24 mouse cellular contexts compared by ENCODE assay signal in the genomic region with DNA sequence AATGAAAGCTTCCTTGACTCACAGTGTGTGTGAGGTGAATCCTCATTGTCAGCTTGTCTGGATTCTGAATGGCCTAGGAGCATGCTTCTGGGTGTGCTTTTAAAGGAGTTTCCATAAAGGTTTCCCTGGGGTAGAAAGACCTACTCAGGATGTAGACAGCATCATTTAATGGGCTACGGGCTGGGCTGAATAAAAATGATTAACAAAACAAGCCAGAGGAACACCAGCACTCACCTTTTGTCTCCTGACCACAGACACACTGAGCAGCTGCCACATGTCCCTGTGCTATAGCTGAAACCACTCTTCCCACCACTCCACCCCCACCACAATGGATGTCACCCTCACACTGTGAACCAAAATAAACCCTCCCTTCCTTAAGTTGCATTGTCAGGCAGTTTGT.
DNase-seq lines count a peak whose midpoint lies in the region; ATAC-seq and TF ChIP-seq lines count a peak whose summit lies in the region.
"Had no signal": no experiment of that assay in that cellular context is flagged by ENCODE, and none has a peak within 500 bp of the region (broad histone marks: within the 10 kb centered on the region; RNA-seq: fewer than 3 reads in every experiment).

No protein-coding gene starts in this region.

- no peaks in the 10 kb centered on the region for H3K4me1 ChIP-seq in midbrain, embryonic 10.5 days
- no peaks in the 10 kb centered on the region for H3K4me1 ChIP-seq in midbrain, embryonic 14.5 days (ENCODE audit: control insufficient read depth, insufficient read depth, low read length)
- H3K4me1 ChIP-seq: embryonic facial prominence, embryonic 10.5 days; forebrain, embryonic 12.5 days; hindbrain, embryonic 12.5 days; hindbrain, embryonic 15.5 days had no signal

- H3K27ac ChIP-seq in midbrain, embryonic 10.5 days (replicated peaks) = 0 out of 2 replicates have a peak overlapping the region, but pooled peaks have one; percentile 6
- H3K27ac ChIP-seq in midbrain, embryonic 14.5 days (replicated peaks; ENCODE audit: low read depth, low read length) = no peak overlapping the region
- no peak overlapping the region for H3K27ac ChIP-seq in layer of hippocampus, adult 2 months
- H3K27ac ChIP-seq: embryonic facial prominence, embryonic 10.5 days; embryonic facial prominence, embryonic 13.5 days; forebrain, embryonic 12.5 days; forebrain, embryonic 15.5 days; heart, adult 2 months; hindbrain, embryonic 12.5 days; hindbrain, embryonic 15.5 days had no signal

- H3K27me3 ChIP-seq in midbrain, embryonic 10.5 days (ENCODE audit: low read depth, poor library complexity, severe bottlenecking) = no peaks in the 10 kb centered on the region
- no peaks in the 10 kb centered on the region for H3K27me3 ChIP-seq in midbrain, embryonic 14.5 days (ENCODE audit: control insufficient read depth, insufficient read depth, low read length)
- no peaks in the 10 kb centered on the region for H3K27me3 ChIP-seq in myocyte (ENCODE audit: control insufficient read depth, insufficient read depth, insufficient read length)
- H3K27me3 ChIP-seq: embryonic facial prominence, embryonic 13.5 days; forebrain, embryonic 12.5 days; forebrain, embryonic 15.5 days; hindbrain, embryonic 12.5 days; hindbrain, embryonic 15.5 days had no signal

- H3K9ac ChIP-seq in midbrain, embryonic 14.5 days (replicated peaks; ENCODE audit: low read length) = no peak overlapping the region
- H3K9ac ChIP-seq: embryonic facial prominence, embryonic 13.5 days; forebrain, embryonic 12.5 days; forebrain, embryonic 15.5 days; hindbrain, embryonic 12.5 days; hindbrain, embryonic 15.5 days had no signal

- no peak overlapping the region for H3K4me3 ChIP-seq in midbrain, embryonic 10.5 days
- H3K4me3 ChIP-seq in midbrain, embryonic 14.5 days (replicated peaks; ENCODE audit: low read depth, low read length) = no peak overlapping the region
- H3K4me3 ChIP-seq in myocyte = no peak overlapping the region
- H3K4me3 ChIP-seq in layer of hippocampus, adult 2 months = no peak overlapping the region
- H3K4me3 ChIP-seq: embryonic facial prominence, embryonic 10.5 days; embryonic facial prominence, embryonic 13.5 days; erythroblast, embryonic 14.5 days; forebrain, embryonic 12.5 days; forebrain, embryonic 15.5 days; heart, adult 2 months; hindbrain, embryonic 12.5 days; hindbrain, embryonic 15.5 days had no signal

- no peak for TF ChIP-seq CTCF in layer of hippocampus, adult 2 months (conservative IDR thresholded peaks at IDR 0.05)

- WGBS in midbrain, embryonic 10.5 days = 68% methylated on average over 1 of the region's 1 CpGs
- WGBS in midbrain, embryonic 14.5 days = 50% methylated on average over 1 of the region's 1 CpGs

- no peaks in the 10 kb centered on the region for H3K36me3 ChIP-seq in midbrain, embryonic 10.5 days
- no peaks in the 10 kb centered on the region for H3K36me3 ChIP-seq in midbrain, embryonic 14.5 days (ENCODE audit: control insufficient read depth, insufficient read depth, low read length)
- H3K36me3 ChIP-seq in myocyte (ENCODE audit: control insufficient read depth, insufficient read depth) = no peaks in the 10 kb centered on the region
- H3K36me3 ChIP-seq: embryonic facial prominence, embryonic 10.5 days; embryonic facial prominence, embryonic 13.5 days; forebrain, embryonic 12.5 days; forebrain, embryonic 15.5 days; hindbrain, embryonic 12.5 days; hindbrain, embryonic 15.5 days had no signal

- H3ac ChIP-seq in myocyte (ENCODE audit: control insufficient read depth, insufficient read length) = no peak overlapping the region

- no peaks in the 10 kb centered on the region for H3K79me2 ChIP-seq in myocyte (ENCODE audit: control insufficient read depth, insufficient read depth)

- DNase-seq in midbrain, embryonic 10.5 days (ENCODE audit: low spot score) = no peak
- DNase-seq in midbrain, embryonic 14.5 days = no peak
- DNase-seq in R1 (ENCODE audit: low read depth, low spot score) = peak; percentile 92
- no peak for DNase-seq in layer of hippocampus, adult 2 months (ENCODE audit: low spot score in 2 of 2)
- DNase-seq in cerebellum, adult 8-10 months = no peak
- DNase-seq: adrenal gland, postnatal 10 days; adrenal gland, postnatal 36 days; B cell, adult 2 months; cerebellum, adult 18-20 months; cerebellum, adult 9-11 months; cerebellum, postnatal 25 days; embryo, embryonic 11 days; gastrocnemius, postnatal 25 days; heart, adult 2 months had no signal

- H3K9me3 ChIP-seq in midbrain, embryonic 10.5 days (replicated peaks) = no peaks in the 10 kb centered on the region
- no peaks in the 10 kb centered on the region for H3K9me3 ChIP-seq in midbrain, embryonic 14.5 days (ENCODE audit: control insufficient read depth, low read length)
- H3K9me3 ChIP-seq: embryonic facial prominence, embryonic 10.5 days; embryonic facial prominence, embryonic 13.5 days; forebrain, embryonic 12.5 days; forebrain, embryonic 15.5 days; hindbrain, embryonic 12.5 days; hindbrain, embryonic 15.5 days had no signal

- no peak overlapping the region for H3K4me2 ChIP-seq in midbrain, embryonic 14.5 days (ENCODE audit: low read length)
- H3K4me2 ChIP-seq in myocyte (ENCODE audit: low read depth) = peak overlapping the region; percentile 42
- H3K4me2 ChIP-seq: embryonic facial prominence, embryonic 13.5 days; forebrain, embryonic 12.5 days; forebrain, embryonic 15.5 days; heart, embryonic 11.5 days; hindbrain, embryonic 12.5 days; hindbrain, embryonic 15.5 days had no signal

- TF ChIP-seq POLR2A in myocyte (IDR thresholded peaks at IDR 0.05; ENCODE audit: insufficient read length, low read depth) = no peak

- ATAC-seq in midbrain, embryonic 14.5 days (ENCODE audit: low FRiP score, low TSS enrichment) = no peak
- no peak for ATAC-seq in CD4-positive, CD25-positive, alpha-beta regulatory T cell, adult 4 months
- ATAC-seq: forebrain, embryonic 15.5 days had no signal

TF ChIP-seq in myocyte, 11 proteins besides CTCF, POLR2A, EP300 and RAD21:
- TF ChIP-seq E2F4 (IDR thresholded peaks at IDR 0.05; ENCODE audit: insufficient read depth) (no peak), TCF3 (IDR thresholded peaks at IDR 0.05; ENCODE audit: insufficient read length, low read depth) (peak; percentile 30), TCF12 (IDR thresholded peaks at IDR 0.05; ENCODE audit: insufficient read depth, poor library complexity, severe bottlenecking) (peak; percentile 53), SRF (IDR thresholded peaks at IDR 0.05; ENCODE audit: control insufficient read depth, insufficient read length, low read depth) (no peak), REST (IDR thresholded peaks at IDR 0.05; ENCODE audit: insufficient read depth, insufficient read length) (no peak), POLR2AphosphoS2 (IDR thresholded peaks at IDR 0.05; ENCODE audit: insufficient read length, low read depth) (no peak), MYOD1 (IDR thresholded peaks at IDR 0.05; ENCODE audit: control insufficient read depth in 1 of 3, insufficient read length in 2 of 3, low read depth in 2 of 3) (peak in 2 of 3 experiments; percentile 64 to 88), CEBPB (IDR thresholded peaks at IDR 0.05; ENCODE audit: insufficient read depth, poor library complexity, severe bottlenecking) (no peak), USF1 (IDR thresholded peaks at IDR 0.05; ENCODE audit: low read depth) (no peak), MAX (IDR thresholded peaks at IDR 0.05; ENCODE audit: low read depth) (no peak), MYOG (IDR thresholded peaks at IDR 0.05; ENCODE audit: control insufficient read depth in 1 of 3, insufficient read depth in 1 of 3, insufficient read length in 2 of 3, low read depth in 2 of 3) (peak in 2 of 3 experiments; percentile 34 to 83)
